Mouse (Mus musculus) C2C12 (cell line): ENCODE data around the gene Ptpn12.

ENCODE experiments used
- CEBPB ChIP-seq: IDR thresholded peaks from one replicate; pipeline ENCODE4 v1.6.1; 2011; ENCODE audit warnings: low read depth, mild to moderate bottlenecking, control low read depth, moderate library complexity
- CTCF ChIP-seq: IDR thresholded peaks from one replicate; pipeline ENCODE4 v1.5.1; 2011; ENCODE audit not compliant: control insufficient read depth, insufficient read depth, insufficient read length
- FOSL1 ChIP-seq: IDR thresholded peaks from one replicate; pipeline ENCODE4 v1.8.0; 2011; ENCODE audit warnings: mild to moderate bottlenecking, low read length; ENCODE audit not compliant: poor library complexity, insufficient read depth, severe bottlenecking
- MYOD1 ChIP-seq: IDR thresholded peaks from one replicate; pipeline ENCODE4 v1.6.1; 2011; ENCODE audit warnings: low read depth; ENCODE audit not compliant: control insufficient read depth, insufficient read length
- MYOG ChIP-seq: IDR thresholded peaks from one replicate; pipeline ENCODE4 v1.6.1; 2011; ENCODE audit not compliant: control insufficient read depth, insufficient read length; ENCODE audit errors: extremely low read depth
- USF1 ChIP-seq: IDR thresholded peaks from one replicate; pipeline ENCODE4 v1.6.1; 2011; ENCODE audit warnings: low read depth, mild to moderate bottlenecking, control low read depth, moderate library complexity

GRCm38 (mm10) chr5:21038100-21038499, 17.6 kb downstream of the Ptpn12 start:
- TF ChIP-seq CEBPB (no peak), CTCF (no peak), MYOD1 (no peak), MYOG (no peak), USF1 (no peak), FOSL1 (no peak)
